Mouse (Mus musculus): ENCODE data around the gene Sipa1l1. TPM values are rescaled to one million over a fixed set of nuclear protein-coding genes. Genes with fewer than 3 reads are reported as not detected.

Gene Sipa1l1
- polyA plus RNA-seq, 1 experiment from 2014 or later, result 32.8 TPM

GRCm38 (mm10) chr12:82455700-82456413, 286.7 kb downstream of the Sipa1l1 start:
- no peak for ATAC-seq (ENCODE audit: insufficient read depth, low FRiP score)
- WGBS, result 58% methylated on average over 10 of the region's 10 CpGs
- Histone ChIP-seq H3K27me3 (ENCODE audit: control insufficient read depth, insufficient read depth, low read length) (no peaks in the 10 kb centered on the region), H3K4me1 (ENCODE audit: control insufficient read depth, insufficient read depth, low read length) (no peaks in the 10 kb centered on the region), H3K9ac (ENCODE audit: low read length) (no peak overlapping the region), H3K36me3 (ENCODE audit: control insufficient read depth, insufficient read depth, low read length) (no peaks in the 10 kb centered on the region; the same call in 1 of the 2 replicates), H3K4me2 (ENCODE audit: low read depth, low read length) (no peak overlapping the region), H3K4me3 (replicated peaks; ENCODE audit: low read length) (no peak overlapping the region), H3K9me3 (replicated peaks; ENCODE audit: control insufficient read depth, low read length) (no peaks in the 10 kb centered on the region), H3K27ac (ENCODE audit: low read length) (no peak overlapping the region)

GRCm38 (mm10) chr12:82456414-82456805, 287.3 kb downstream of the Sipa1l1 start:
- Histone ChIP-seq H3K4me2 (ENCODE audit: low read depth, low read length) (no peak overlapping the region), H3K9me3 (replicated peaks; ENCODE audit: control insufficient read depth, low read length) (no peaks in the 10 kb centered on the region), H3K27ac (ENCODE audit: low read length) (no peak overlapping the region), H3K4me1 (ENCODE audit: control insufficient read depth, insufficient read depth, low read length) (no peaks in the 10 kb centered on the region), H3K36me3 (ENCODE audit: control insufficient read depth, insufficient read depth, low read length) (no peaks in the 10 kb centered on the region; the same call in 1 of the 2 replicates), H3K27me3 (ENCODE audit: control insufficient read depth, insufficient read depth, low read length) (no peaks in the 10 kb centered on the region), H3K4me3 (replicated peaks; ENCODE audit: low read length) (no peak overlapping the region), H3K9ac (ENCODE audit: low read length) (no peak overlapping the region)
- WGBS, result 36% methylated on average over 1 of the region's 1 CpGs
- ATAC-seq (ENCODE audit: insufficient read depth, low FRiP score), result no peak

- ATAC-seq (ENCODE audit: insufficient read depth, low FRiP score), result no peak
- no peaks in the 10 kb centered on the region; the same call in 1 of the 2 replicates for H3K36me3 ChIP-seq (ENCODE audit: control insufficient read depth, insufficient read depth, low read length)
- no peaks in the 10 kb centered on the region for H3K9me3 ChIP-seq (replicated peaks; ENCODE audit: control insufficient read depth, low read length)
- no peak overlapping the region for H3K4me2 ChIP-seq (ENCODE audit: low read depth, low read length)
- H3K27me3 ChIP-seq (ENCODE audit: control insufficient read depth, insufficient read depth, low read length), result no peaks in the 10 kb centered on the region
- H3K27ac ChIP-seq (ENCODE audit: low read length), result no peak overlapping the region
- no peaks in the 10 kb centered on the region for H3K4me1 ChIP-seq (ENCODE audit: control insufficient read depth, insufficient read depth, low read length)
- H3K9ac ChIP-seq (ENCODE audit: low read length), result no peak overlapping the region
- no peak overlapping the region for H3K4me3 ChIP-seq (replicated peaks; ENCODE audit: low read length)
- WGBS, result 82% methylated on average over 6 of the region's 6 CpGs
These were observed 288.5 kb downstream of the Sipa1l1 start for GRCm38 (mm10) chr12:82457609-82458008.

GRCm38 (mm10) chr12:82458017-82458416, 288.9 kb downstream of the Sipa1l1 start:
- no peak for ATAC-seq (ENCODE audit: insufficient read depth, low FRiP score)
- Histone ChIP-seq H3K4me2 (ENCODE audit: low read depth, low read length) (no peak overlapping the region), H3K9me3 (replicated peaks; ENCODE audit: control insufficient read depth, low read length) (no peaks in the 10 kb centered on the region), H3K4me3 (replicated peaks; ENCODE audit: low read length) (no peak overlapping the region), H3K27me3 (ENCODE audit: control insufficient read depth, insufficient read depth, low read length) (no peaks in the 10 kb centered on the region), H3K27ac (ENCODE audit: low read length) (no peak overlapping the region), H3K4me1 (ENCODE audit: control insufficient read depth, insufficient read depth, low read length) (no peaks in the 10 kb centered on the region), H3K9ac (ENCODE audit: low read length) (no peak overlapping the region), H3K36me3 (ENCODE audit: control insufficient read depth, insufficient read depth, low read length) (no peaks in the 10 kb centered on the region)
- WGBS, result 88% methylated on average over 8 of the region's 8 CpGs

GRCm38 (mm10) chr12:82467234-82467633, 298.1 kb downstream of the Sipa1l1 start:
- Histone ChIP-seq H3K4me2 (ENCODE audit: low read depth, low read length) (no peak overlapping the region), H3K9ac (ENCODE audit: low read length) (no peak overlapping the region), H3K4me3 (replicated peaks; ENCODE audit: low read length) (no peak overlapping the region), H3K27me3 (ENCODE audit: control insufficient read depth, insufficient read depth, low read length) (no peaks in the 10 kb centered on the region), H3K27ac (ENCODE audit: low read length) (no peak overlapping the region), H3K4me1 (ENCODE audit: control insufficient read depth, insufficient read depth, low read length) (peaks cover 8% of the 10 kb centered on the region), H3K36me3 (ENCODE audit: control insufficient read depth, insufficient read depth, low read length) (no peaks in the 10 kb centered on the region), H3K9me3 (replicated peaks; ENCODE audit: control insufficient read depth, low read length) (no peaks in the 10 kb centered on the region)
- 73% methylated on average over 5 of the region's 5 CpGs for WGBS
- no peak for ATAC-seq (ENCODE audit: insufficient read depth, low FRiP score)

GRCm38 (mm10) chr12:82467641-82468040, 298.5 kb downstream of the Sipa1l1 start:
- Histone ChIP-seq H3K36me3 (ENCODE audit: control insufficient read depth, insufficient read depth, low read length) (no peaks in the 10 kb centered on the region), H3K27me3 (ENCODE audit: control insufficient read depth, insufficient read depth, low read length) (no peaks in the 10 kb centered on the region), H3K9me3 (replicated peaks; ENCODE audit: control insufficient read depth, low read length) (no peaks in the 10 kb centered on the region), H3K27ac (ENCODE audit: low read length) (no peak overlapping the region), H3K4me3 (replicated peaks; ENCODE audit: low read length) (no peak overlapping the region), H3K9ac (ENCODE audit: low read length) (no peak overlapping the region), H3K4me1 (ENCODE audit: control insufficient read depth, insufficient read depth, low read length) (peaks cover 8% of the 10 kb centered on the region), H3K4me2 (ENCODE audit: low read depth, low read length) (no peak overlapping the region)
- ATAC-seq (ENCODE audit: insufficient read depth, low FRiP score), result no peak
- WGBS, result 71% methylated on average over 2 of the region's 2 CpGs

GRCm38 (mm10) chr12:82468416-82468815, 299.3 kb downstream of the Sipa1l1 start:
- H3K9me3 ChIP-seq (replicated peaks; ENCODE audit: control insufficient read depth, low read length), result no peaks in the 10 kb centered on the region
- H3K4me2 ChIP-seq (ENCODE audit: low read depth, low read length), result no peak overlapping the region
- no peak for ATAC-seq (ENCODE audit: insufficient read depth, low FRiP score)
- no peak overlapping the region for H3K9ac ChIP-seq (ENCODE audit: low read length)
- WGBS, result 34% methylated on average over 5 of the region's 5 CpGs
- H3K27ac ChIP-seq (ENCODE audit: low read length), result no peak overlapping the region
- no peaks in the 10 kb centered on the region for H3K36me3 ChIP-seq (ENCODE audit: control insufficient read depth, insufficient read depth, low read length)
- no peak overlapping the region for H3K4me3 ChIP-seq (replicated peaks; ENCODE audit: low read length)
- H3K4me1 ChIP-seq (ENCODE audit: control insufficient read depth, insufficient read depth, low read length), result peaks cover 8% of the 10 kb centered on the region
- no peaks in the 10 kb centered on the region for H3K27me3 ChIP-seq (ENCODE audit: control insufficient read depth, insufficient read depth, low read length)

GRCm38 (mm10) chr12:82469706-82470361, 300.7 kb downstream of the Sipa1l1 start:
- Histone ChIP-seq H3K4me2 (ENCODE audit: low read depth, low read length) (peak overlapping the region; percentile 64), H3K27me3 (ENCODE audit: control insufficient read depth, insufficient read depth, low read length) (no peaks in the 10 kb centered on the region), H3K9ac (ENCODE audit: low read length) (peak overlapping the region; percentile 50), H3K4me3 (replicated peaks; ENCODE audit: low read length) (peak overlapping the region; percentile 53), H3K9me3 (replicated peaks; ENCODE audit: control insufficient read depth, low read length) (no peaks in the 10 kb centered on the region), H3K27ac (ENCODE audit: low read length) (peak overlapping the region; percentile 76), H3K4me1 (ENCODE audit: control insufficient read depth, insufficient read depth, low read length) (peaks cover 8% of the 10 kb centered on the region), H3K36me3 (ENCODE audit: control insufficient read depth, insufficient read depth, low read length) (no peaks in the 10 kb centered on the region)
- peak; percentile 86 for ATAC-seq (ENCODE audit: insufficient read depth, low FRiP score)
- WGBS, result 3% methylated on average over 12 of the region's 12 CpGs

GRCm38 (mm10) chr12:82470362-82470936, 301.3 kb downstream of the Sipa1l1 start:
- Histone ChIP-seq H3K4me1 (ENCODE audit: control insufficient read depth, insufficient read depth, low read length) (peaks cover 8% of the 10 kb centered on the region), H3K27ac (ENCODE audit: low read length) (peak overlapping the region; percentile 76), H3K36me3 (ENCODE audit: control insufficient read depth, insufficient read depth, low read length) (no peaks in the 10 kb centered on the region), H3K4me3 (replicated peaks; ENCODE audit: low read length) (peak overlapping the region; percentile 53), H3K9me3 (replicated peaks; ENCODE audit: control insufficient read depth, low read length) (no peaks in the 10 kb centered on the region), H3K4me2 (ENCODE audit: low read depth, low read length) (peak overlapping the region; percentile 64), H3K27me3 (ENCODE audit: control insufficient read depth, insufficient read depth, low read length) (no peaks in the 10 kb centered on the region), H3K9ac (ENCODE audit: low read length) (peak overlapping the region; percentile 50)
- peak; percentile 84 for ATAC-seq (ENCODE audit: insufficient read depth, low FRiP score)
- WGBS, result 2% methylated on average over 18 of the region's 18 CpGs

Measured in stomach, embryonic 16.5 days (tissue).